Mouse (Mus musculus) sigmoid colon, adult 10 weeks (tissue): ENCODE results near the gene Rnf157. TPM values are rescaled to one million over a fixed set of nuclear protein-coding genes. Genes with fewer than 3 reads are reported as not detected.

Experiments
- polyA plus RNA-seq: library from polyadenylated mRNA; stranded (reverse); fragments of 350-450 nt; fragmentation: Illumina TruSeq; extraction: RNeasy Lipid Tissue Mini Kit (QIAGEN cat#74804); gene quantifications from one replicate; pipeline ENCODE4 v1.2.3, GENCODE M21; 2014; ENCODE audit warnings: low read depth, low replicate concordance

The Rnf157 gene
- 0.76 TPM for polyA plus RNA-seq

GRCm38 (mm10) chr11:116412904-116413630 lies at the start of gene Rnf157:
Gene Rnf157, minus strand, starts transcription at chr11:116413032.

GRCm38 (mm10) chr11:116433356-116434286 lies 20.8 kb upstream of the Rnf157 start, which contains the start of gene Ubald2:
Gene Ubald2, plus strand, starts transcription at chr11:116434094.

GRCm38 (mm10) chr11:116335244-116336036 lies 77.4 kb downstream of the Rnf157 start, which contains the start of gene Foxj1:
Gene Foxj1, minus strand, starts transcription at chr11:116335399.

GRCm38 (mm10) chr11:116307019-116307725 lies 105.7 kb downstream of the Rnf157 start, which contains the start of gene Exoc7:
Gene Exoc7, minus strand, starts transcription at chr11:116307233.

Other genes starting within 250 kb of the Rnf157 start
- 6.6 TPM for gene Fbf1, start 244.9 kb downstream of the Rnf157 start, polyA plus RNA-seq
- gene Ten1, start 214.2 kb downstream of the Rnf157 start, polyA plus RNA-seq, result 2.0 TPM
- 174 TPM for gene Acox1, start 214.0 kb downstream of the Rnf157 start, polyA plus RNA-seq
- gene Evpl, start 175.0 kb downstream of the Rnf157 start, polyA plus RNA-seq, result not detected
- gene Srp68, start 138.8 kb downstream of the Rnf157 start, polyA plus RNA-seq, result 6.2 TPM
- not detected for gene Galr2, start 132.1 kb downstream of the Rnf157 start, polyA plus RNA-seq
- 8.8 TPM for gene Exoc7, start 105.8 kb downstream of the Rnf157 start, polyA plus RNA-seq
- gene Foxj1, start 77.6 kb downstream of the Rnf157 start, polyA plus RNA-seq, result not detected
- 18.4 TPM for gene Ubald2, start 21.1 kb upstream of the Rnf157 start, polyA plus RNA-seq
- not detected for gene Qrich2, start 53.2 kb upstream of the Rnf157 start, polyA plus RNA-seq
- gene Prpsap1, start 81.2 kb upstream of the Rnf157 start, polyA plus RNA-seq, result 45.0 TPM
- gene Sphk1, start 117.9 kb upstream of the Rnf157 start, polyA plus RNA-seq, result not detected
- gene Ube2o, start 168.4 kb upstream of the Rnf157 start, polyA plus RNA-seq, result 1.8 TPM
- gene Aanat, start 173.4 kb upstream of the Rnf157 start, polyA plus RNA-seq, result not detected
- gene Rhbdf2, start 214.0 kb upstream of the Rnf157 start, polyA plus RNA-seq, result 0.16 TPM
- gene Prcd, start 240.5 kb upstream of the Rnf157 start, polyA plus RNA-seq, result not detected
- gene Cygb, start 241.3 kb upstream of the Rnf157 start, polyA plus RNA-seq, result 1.2 TPM